Mouse (Mus musculus) c-Kit-negative CD71-positive TER-119-positive erythroid progenitor cells, embryonic 14.5 days (primary cell): ENCODE data around the gene Cdh13.

Source experiments
- DNase-seq: peaks from one replicate; pipeline ENCODE4 v3.0.0-alpha.2; 2013; ENCODE audit warnings: low read depth, low spot score

The Cdh13 gene

DNA sequence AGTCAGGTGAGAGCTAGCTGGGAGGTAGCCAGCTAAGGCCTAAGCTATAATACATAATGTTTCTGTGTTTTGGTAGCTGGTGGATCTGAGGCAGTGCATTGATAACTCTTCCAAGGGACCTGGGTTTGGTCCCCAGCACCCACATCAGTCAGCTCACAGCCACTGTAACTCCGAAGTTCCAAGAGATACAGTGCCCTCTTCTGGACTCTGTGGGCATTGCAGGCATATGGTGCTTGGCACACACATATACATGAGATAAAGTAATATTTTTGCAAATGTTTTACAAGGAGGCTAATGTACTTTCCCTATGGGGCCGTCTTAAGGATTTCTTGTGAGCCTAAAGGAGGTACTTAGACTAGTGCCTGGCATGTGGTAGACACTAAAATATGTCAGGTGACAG, 755.8 kb downstream of the Cdh13 start:
- DNase-seq: no peak

DNA sequence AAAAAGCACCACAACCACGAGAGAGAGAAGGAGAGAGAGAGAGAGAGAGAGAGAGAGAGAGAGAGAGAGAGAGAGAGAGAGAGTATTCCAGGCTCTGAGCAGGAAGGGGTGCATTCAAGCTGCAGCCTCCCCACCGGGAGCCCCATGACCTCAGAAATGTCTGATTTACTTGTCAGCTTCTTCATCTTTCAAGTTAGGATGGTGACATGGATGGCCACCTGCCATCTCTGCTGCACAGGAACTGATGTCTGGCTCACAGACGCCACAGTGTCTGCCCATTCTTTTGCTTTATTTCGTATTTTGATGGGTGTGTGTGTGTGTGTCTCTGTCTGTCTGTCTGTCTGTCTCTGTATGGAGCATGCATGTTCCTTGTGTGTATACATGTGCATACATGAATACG, 774.3 kb downstream of the Cdh13 start:
- DNase-seq: no peak

DNA sequence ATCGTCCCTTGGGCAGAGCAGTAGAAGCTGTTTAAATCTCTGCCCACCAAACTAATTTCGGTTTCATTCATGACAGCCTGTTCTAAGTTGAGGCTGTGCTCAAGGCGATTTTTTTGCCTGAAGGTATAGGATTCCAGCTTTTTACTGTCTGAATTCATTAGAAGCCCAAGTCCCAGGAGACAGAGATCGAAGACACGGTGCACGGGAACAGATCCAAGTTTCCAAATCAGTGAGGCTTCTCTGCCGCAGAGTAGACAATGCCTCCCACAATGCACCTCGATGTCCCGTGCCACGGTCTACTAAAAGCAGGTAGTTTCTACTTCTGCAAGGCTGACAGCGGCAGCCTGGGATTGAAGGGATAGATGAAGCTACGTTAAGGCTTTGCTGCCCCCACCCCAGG, 778.1 kb downstream of the Cdh13 start:
- no peak for DNase-seq

DNA sequence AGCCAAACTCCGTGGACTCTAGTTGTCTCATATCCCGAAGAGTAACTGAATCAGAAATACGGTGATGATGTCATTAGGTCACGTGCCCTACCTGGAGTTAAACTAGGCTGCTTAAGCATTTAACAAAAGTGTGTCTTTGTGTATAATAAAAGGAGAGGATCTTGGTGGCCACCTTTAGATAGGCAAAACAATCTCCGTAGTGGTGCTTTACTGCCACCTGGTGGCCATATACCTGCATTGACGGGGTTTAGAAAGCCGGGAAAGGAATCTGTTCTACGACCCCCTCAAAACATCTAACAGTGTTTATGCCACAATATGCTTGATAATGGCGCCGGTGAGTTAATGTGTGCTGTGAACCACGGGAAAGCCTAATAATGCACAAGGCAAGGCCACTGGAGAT, 781.0 kb downstream of the Cdh13 start:
- DNase-seq: no peak

DNA sequence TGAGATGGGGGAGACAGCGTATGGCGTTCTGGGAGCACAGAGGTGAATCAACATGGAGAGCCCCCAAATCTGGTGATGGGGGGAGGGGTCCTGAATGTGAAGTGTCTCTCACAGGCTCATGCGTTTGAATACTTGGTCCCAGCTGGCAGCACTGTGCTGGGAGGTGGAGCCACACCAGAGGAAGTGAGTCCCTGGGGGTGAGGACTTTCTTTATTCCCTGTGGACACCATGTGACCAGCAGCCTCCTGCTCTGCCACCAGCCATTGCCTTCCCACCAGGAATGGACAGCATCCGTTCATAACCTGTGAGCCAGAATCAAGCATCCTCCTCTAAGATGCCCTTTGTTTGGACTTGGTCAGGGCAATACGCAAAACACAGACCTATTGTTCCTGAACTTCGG, 788.8 kb downstream of the Cdh13 start:
- no peak for DNase-seq

DNA sequence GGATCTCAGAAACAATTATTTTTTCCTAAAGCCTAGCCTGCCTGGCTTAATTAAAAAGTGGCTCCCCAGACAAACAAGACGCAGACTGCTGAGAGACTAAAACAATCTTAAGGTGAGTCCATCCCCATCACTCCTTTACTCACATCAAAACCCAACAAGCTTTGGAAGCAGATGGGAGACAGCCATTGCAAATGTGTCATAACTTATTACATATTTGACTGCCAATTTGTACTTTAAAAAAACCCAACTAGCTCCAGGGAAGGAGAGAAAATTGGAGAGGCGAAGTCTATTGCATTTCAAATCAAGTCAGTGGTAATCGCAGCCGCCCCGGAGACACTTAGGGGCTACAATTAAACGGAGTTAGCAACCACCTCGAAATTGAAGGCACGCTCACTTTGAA, 801.5 kb downstream of the Cdh13 start:
- DNase-seq: no peak

DNA sequence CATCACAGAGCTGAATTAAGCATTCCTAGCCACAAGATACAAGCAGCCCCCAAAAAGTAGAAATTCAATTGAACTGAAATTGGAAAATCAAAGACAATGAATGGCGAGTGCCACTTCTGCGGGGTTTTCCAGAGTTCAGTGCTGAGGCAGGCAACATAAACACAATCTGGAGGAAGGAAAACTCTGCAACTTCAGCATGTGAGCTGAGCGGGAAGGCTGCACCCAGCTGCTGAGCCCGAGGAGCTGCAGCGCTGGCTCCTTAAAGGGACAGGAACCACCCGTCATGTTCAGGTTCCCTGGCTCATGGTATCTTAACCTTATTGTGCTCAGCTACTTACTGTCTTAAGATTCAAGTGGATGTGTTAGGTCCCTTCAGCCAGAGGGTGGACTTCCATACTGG, 814.7 kb downstream of the Cdh13 start:
- DNase-seq: no peak

DNA sequence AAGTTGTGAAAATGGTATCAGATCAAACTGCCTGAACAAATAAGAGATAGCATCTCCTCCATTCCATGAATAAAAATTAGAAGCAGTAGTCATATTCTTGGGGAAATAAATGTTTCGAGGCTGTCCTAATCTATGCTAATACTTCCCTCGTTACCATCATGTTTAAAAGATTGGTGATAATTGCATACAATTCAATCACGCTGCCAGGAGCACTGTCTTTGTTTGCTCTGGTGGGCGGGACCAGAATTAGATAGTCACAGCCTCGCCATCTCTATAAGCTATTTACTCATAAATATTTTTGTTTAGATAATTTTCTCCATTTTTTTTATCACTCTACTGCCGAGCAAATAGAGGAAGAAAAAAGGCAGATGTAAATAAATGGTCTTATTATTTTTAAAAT, 819.3 kb downstream of the Cdh13 start:
- DNase-seq: no peak

DNA sequence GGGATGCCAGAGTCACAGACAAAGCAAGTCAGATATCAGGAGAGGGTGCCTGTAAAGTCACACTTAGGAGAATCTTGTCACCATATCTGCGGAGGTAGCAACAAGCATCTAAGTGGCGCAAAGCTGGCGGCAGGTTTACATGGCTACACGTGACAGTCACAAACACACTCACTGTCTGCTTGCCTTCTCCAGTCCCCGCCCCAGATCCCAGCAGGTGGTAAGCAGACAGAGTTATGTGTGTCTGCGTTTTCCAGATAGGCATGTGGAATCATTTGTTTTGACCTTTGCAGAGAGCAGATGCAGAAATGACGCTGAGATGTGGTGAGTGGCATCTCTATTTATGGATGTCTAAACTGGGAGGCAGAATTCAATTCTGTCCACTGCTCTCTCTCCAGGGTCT, 826.1 kb downstream of the Cdh13 start:
- no peak for DNase-seq

DNA sequence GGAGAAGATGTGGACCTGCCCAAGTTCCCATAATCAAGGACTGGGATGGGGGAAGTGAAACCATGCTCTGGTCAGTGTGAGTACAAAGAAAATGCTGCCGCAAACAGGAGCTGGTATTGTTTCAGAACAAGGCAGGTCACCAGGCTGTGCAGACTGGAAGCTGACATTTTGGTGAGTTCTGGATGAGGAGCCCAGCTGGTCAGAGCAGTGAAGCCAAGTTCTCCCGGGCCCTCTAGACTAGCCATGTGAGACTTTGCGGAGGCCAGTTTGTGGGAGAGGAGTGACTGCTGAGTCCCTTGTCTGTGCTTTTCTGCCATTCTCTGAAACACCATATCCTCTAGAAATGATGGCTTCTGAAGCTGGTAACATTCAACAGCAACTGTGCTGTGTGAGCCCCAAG, 829.3 kb downstream of the Cdh13 start:
- no peak for DNase-seq

DNA sequence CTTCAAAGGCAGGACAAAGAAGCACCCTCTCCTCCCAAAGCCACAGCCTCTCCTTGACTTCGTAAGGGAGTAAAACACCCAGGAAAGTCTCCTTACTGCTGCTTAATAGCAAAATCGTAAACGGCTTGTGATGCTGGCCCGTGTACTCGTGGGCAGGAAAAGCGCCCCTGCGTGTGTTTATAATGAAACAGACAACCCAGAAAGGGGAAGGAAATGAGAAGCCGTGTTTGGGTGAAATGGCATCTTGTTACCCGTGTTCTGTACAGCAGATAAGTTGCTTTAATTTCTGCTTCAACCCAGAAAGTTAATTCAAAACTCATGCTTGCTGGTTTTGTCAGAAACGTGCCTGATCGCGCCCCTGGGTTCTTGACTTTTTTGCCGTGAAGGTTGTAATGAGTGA, 837.7 kb downstream of the Cdh13 start:
- DNase-seq: no peak

DNA sequence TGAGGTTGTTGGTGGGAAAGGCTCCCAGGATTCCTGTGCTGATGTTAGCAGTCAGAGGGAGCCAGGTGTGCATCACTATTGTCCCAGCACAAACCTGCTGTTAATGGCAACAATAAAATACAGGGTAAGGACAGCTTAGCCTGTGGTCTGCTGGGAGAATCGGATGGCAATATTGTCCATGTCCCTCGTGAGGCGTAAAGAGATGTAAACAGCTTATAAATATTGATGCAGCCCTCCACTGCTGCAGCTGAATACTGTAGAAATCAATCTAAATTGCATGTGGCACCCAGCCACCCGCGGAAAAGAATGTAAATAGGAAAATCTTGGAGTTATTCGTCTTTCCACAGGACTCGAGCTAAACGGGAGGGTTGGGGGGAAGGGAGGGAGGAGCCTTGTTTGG, 844.3 kb downstream of the Cdh13 start:
- DNase-seq: no peak

DNA sequence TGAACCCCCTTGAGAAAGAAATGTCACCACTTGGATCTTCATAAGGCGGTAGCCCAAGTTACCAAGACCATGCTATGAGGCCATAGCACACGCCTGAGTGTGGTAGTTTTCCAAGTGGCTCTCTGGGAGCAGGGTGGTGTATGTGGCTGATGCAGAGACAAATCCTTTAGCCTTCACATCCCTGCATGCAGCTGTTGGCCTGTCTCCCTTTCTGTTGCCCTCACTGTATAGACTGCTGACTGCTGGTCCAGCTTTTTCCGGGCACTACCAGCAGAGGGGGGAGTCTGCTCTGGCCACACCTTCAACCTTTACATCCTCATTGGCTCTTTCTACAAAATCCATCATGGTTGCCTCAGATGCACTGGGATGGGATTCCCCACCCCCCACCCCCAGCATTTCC, 844.7 kb downstream of the Cdh13 start:
- no peak for DNase-seq

DNA sequence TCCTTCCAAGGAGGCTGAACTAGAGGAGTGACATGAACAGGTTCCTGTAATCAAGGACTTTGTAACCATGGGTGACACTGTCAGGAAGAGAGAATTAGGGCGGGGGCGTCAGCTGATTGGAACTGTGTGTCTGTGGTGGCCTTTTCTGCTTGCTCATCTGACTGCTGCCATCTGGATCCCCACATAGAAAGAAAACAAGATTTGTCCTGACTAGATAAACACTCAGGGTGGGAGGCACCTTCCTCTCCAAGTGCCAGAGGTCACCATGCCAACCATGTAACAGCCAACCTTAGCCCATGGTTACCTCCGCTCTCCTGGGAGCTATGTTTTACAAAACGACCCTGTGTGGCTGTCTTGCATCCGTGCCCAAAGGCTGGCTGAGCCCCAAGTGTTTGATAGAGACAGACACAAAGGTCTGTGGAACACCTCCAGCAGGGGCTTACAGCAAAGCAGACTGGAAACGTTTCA, 873.0 kb downstream of the Cdh13 start:
- no peak for DNase-seq

DNA sequence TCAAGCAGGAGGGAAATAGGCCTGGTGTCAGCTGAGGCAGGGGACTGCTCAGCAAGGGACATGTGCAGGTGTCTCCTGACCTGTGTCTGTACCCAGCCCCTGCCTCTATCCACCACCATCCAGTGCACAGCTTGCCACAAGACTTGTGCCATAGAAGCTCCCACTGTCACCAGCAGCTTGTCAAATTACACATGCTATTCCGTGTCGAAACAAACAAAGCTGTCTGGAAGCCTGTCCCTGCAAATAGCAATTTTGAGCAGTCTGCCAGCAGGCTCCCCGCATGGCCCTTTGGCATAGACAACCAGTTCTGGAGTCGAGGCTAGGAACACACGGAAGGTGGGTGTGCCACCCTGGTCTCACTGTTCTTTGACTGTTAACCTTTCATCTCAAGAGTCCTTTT, 875.1 kb downstream of the Cdh13 start:
- no peak for DNase-seq

DNA sequence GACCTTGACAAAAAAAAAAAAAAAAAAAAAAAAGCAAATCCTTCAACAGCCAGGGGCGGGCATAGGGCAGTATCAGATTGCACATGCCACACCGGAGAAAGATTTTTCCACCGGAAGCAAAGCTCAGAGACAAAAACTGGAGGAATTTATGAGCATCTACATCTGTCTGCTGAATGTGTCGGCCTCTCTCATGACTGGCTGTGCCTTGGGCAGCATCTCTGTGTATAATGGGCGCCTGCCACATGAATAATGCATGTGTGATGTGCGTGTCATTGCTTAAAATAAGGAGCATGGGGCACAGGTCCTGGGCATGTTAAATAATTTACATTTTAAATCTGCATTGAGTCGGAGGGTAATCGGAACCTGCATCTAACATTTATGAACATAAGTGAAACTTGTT, 876.3 kb downstream of the Cdh13 start:
- DNase-seq: no peak

DNA sequence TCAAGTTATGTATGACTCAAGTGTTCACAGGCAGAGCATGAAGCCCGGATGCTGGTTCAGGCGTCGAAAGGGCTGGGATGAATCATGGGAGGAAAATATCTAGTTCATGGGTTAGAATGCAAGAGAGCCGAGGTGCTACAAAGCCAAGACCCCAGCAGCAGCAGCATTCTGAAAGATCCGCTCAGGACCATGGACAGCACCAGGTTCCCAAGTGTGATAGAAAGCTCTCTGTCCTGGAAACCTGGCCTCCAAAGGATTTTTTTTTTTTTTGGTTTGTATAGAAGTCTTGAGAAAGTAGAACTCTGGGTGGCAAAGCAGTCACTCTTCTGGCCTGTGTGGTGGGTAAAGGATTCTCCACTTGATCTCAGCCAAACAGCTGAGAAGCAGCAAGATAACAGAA, 880.5 kb downstream of the Cdh13 start:
- no peak for DNase-seq

DNA sequence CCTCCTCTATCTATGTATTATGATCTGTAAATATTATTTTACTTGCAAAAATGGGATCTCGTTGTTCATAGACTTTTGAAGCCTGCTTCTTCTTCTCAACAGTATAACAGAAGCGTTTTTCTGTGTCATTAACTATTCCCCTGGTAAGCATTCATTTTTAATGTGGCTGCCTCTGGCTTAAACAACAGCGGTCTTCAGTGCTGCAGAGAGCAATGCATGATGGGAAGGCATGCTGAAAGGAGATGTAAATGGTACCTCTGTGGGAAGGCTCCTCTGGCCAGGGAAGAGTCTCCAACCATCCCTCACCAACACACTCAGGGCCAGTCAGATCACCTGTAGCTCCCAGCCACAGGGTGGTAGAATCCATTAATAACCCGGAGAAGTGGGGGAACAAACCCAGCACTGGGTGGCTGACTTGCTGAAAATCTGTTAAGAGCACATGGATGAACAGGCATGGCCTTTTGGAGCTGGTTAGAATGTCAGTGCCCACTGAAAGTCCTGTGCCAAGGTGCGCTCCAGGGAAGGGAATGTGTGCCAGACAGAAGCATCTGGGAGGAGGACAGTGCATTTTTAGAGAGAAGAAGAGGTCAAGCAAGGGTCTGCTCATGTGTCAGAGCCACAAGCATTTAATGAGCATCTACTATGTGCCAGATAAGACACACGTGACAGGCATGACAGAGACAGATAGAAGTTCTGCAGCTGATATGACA, 893.8 kb downstream of the Cdh13 start:
- no peak for DNase-seq

DNA sequence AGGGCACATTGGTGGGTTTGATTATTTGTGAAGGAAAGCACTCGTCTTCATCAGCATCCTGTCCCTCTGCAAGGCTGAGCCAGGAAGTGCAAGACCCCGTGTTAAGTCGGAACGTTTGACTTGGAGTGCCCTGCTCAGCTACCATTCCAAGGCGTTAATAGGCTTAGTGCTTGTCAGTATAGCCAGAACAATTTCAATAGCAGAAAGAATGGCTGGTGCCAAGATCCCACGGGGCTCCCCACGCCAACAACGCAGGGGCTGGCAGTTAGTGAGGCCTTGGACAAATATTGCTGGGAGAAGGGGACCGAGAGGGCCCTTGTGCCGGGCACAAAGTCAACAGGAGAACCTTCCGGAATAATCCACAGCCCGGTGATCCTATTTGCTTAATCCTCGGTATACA, 897.1 kb downstream of the Cdh13 start:
- no peak for DNase-seq

DNA sequence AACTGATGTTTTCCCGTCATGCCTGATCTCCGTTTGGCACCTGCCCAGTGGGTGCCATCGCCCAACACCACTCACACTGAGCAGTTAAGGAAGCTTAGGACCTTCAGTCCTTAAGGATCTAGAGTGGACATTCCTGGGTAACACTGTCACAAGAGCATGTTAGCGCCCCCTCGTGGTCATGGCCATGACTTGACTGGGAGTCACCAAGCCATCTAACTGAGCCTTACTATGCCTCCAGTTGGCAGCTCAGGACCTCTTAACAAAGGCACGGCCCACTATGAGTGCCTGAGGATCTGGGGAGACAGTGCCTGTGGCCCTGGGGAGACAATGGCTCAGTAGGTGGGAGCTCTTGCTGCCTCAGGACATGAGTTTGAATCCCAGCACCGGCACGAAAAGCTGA, 912.2 kb downstream of the Cdh13 start:
- DNase-seq: peak; percentile 1

DNA sequence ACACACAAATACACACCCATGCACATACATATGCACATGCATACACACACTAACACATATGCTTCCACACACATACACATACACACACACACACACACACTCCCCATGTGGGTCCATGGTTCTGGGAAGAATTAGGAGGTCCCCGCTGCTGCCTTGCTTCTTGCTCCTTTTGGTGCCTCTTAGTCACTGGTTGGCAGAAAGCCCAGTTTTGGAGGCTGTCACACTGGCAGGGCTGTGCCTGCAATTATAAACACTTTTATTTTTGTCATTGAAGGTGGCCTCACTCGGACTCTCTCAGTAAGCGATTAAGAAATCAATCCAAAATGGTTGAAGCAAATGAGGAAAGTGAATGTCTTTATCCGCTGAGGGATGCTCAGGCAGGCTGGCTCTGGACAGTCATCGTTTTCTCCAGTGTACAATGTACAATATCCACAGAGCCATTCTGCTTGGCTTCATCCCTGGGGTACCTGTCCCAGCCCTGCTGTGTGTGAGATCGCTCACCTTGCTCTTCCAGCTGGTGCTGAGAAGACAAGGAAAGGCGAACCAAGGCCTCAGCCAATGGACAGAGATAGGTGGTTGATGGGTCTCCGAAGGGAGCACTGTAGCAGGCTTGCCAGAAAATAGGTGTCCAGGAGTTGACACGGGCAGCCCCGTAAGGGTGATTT, 913.1 kb downstream of the Cdh13 start:
- no peak for DNase-seq

DNA sequence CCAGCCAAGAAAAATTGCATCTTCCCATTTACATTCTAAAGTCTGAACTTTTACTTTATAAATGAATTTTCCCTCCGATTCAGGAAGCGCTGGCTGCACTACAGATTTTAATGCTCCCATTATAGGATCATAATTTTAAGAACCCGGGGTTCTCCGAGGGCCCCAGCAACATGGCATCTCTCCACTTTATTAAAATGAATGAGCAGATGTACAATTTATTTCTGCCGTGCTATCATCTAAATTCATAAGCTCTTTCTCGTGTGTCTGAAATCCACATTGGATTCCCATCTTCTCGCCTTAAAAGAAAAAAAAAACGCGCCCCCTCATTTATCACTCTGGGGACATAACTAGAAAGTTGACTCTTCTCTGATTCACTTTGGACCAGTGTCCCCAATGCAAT, 925.0 kb downstream of the Cdh13 start:
- DNase-seq: no peak

DNA sequence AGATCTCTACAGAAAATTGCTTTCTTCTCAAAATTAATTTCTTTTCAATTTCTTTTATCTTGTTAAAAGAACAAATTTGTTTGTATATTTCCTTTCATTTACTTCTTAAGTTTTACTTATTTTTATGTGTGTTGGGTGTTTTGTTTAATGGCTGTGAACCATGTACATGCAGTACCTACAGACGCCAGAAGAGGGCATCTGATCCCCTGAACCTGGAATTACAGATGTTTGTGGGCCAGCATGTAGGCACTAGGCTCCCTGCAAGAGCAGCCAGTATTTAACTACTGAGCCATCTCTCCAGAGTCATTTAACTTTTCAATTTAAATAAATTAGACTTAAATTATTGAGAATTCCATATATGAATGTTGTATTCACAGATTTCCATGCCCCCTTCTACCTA, 941.0 kb downstream of the Cdh13 start:
- DNase-seq: peak; percentile 1

DNA sequence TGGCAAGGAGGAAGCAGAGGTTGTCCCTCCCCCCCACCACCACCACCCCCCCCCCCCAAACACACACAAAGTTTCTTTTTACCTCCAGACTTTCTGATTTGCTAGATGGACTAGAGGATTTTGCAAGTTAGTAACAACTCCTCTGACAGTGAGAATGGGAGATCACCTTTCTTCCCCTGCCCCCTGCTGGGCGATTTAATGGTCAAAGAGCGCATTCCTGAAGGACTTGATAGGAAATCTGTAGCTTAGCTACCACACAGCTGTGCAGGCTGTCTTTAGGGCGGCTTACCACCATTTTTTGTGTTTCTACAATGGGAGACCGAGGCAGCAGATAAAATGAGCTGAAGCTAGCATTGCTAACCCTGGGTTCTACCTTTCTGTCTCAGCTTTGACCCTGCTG, 961.6 kb downstream of the Cdh13 start:
- no peak for DNase-seq
